Mouse (Mus musculus) gastrocnemius, adult 2 months (tissue): ENCODE data around the gene Thop1. TPM values are rescaled to one million over a fixed set of nuclear protein-coding genes. Genes with fewer than 3 reads are reported as not detected.
A peak's percentile ranks its signal among the peaks of the same experiment; 100 is the strongest.

Experiments
- DNase-seq: peaks from one replicate; pipeline ENCODE4 v3.0.0; 2022
- H3K27ac ChIP-seq: fragments of 200-600 bp; 2 replicates; pipeline ENCODE4 v1.8.1; 2022; ENCODE audit warnings: mild to moderate bottlenecking
- H3K4me3 ChIP-seq: fragments of 200-600 bp; 2 replicates; pipeline ENCODE4 v1.8.1; 2022; ENCODE audit warnings: mild to moderate bottlenecking, moderate library complexity
- CTCF ChIP-seq: fragments of 200-600 bp; IDR thresholded peaks from 2 replicates; pipeline ENCODE4 v1.8.1; 2022; ENCODE audit warnings: antibody characterized with exemption, mild to moderate bottlenecking, moderate library complexity
- intact Hi-C: fragments of 180-260 bp; cut with DNase I; formaldehyde crosslinking; loops from one replicate; pipeline ENCODE4 v1.15.1; 2025
- microRNA-seq: library from miRNA; unstranded; fragments of <30 nt; microRNA quantifications from one replicate; pipeline ENCODE4 v1.2.0, GENCODE M21; 2021
- total RNA-seq, 2 experiments: library from RNA; stranded (reverse); gene quantifications; 2 replicates each; pipeline ENCODE4 v1.2.3; 2021

Gene Thop1
- total RNA-seq, 2 experiments from 2014 or later: 25.1 to 25.9 TPM

- DNase-seq: peak; percentile 51
- TF ChIP-seq CTCF: no peak
- intact Hi-C loops: no loop called here
- Histone ChIP-seq H3K27ac (no peak overlapping the region), H3K4me3 (no peak overlapping the region)
These were observed 22.8 kb downstream of the Thop1 start for GRCm38 (mm10) chr10:81092465-81093250.

- no peak for TF ChIP-seq CTCF
- DNase-seq: no peak
- H3K27ac ChIP-seq: no peak overlapping the region
- H3K4me3 ChIP-seq: no peak overlapping the region
- intact Hi-C loops: no loop called here
These were observed 25.3 kb downstream of the Thop1 start for GRCm38 (mm10) chr10:81094931-81095678.

DNA sequence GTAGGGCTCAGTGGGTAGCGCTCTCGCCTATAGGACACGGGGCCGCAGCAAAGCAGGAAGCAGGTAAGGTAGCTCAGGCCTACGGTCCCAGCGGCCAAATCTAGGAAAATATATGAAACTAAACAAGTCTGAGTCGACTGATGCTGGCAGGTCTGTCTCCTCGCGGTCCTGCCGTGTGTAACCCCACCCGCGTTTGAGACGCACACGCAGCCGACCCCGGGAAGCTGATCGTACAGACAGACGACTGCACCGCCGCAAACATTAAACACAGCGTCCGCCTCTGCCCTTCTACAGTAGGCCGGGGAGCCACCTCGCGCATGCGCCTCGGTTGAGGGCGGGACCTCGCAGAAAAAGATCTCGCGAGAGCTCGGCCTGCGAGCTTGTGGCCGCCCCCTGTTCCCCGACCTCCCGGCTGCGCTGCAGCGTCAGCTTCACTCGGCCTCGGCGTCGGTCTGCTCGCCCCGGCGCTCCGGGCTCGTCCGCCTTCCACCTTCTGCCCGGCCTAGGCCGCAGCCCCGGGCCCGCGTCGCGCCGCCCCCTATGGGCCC lies 35.8 kb downstream of the Thop1 start, which contains the start of gene Map2k2:
Map2k2 (plus strand) TSS at position 351 of the 548 bp plus-strand sequence.
- DNase-seq: peak; percentile 99
- peak within 1 kb of the TSS; percentile 100 for H3K4me3 ChIP-seq
- H3K27ac ChIP-seq: peak within 1 kb of the TSS; percentile 98
- TF ChIP-seq CTCF: no peak
- intact Hi-C loops: no loop called here

- H3K27ac ChIP-seq: peak overlapping the region; percentile 98
- peak overlapping the region; percentile 100 for H3K4me3 ChIP-seq
- peak; percentile 90 for DNase-seq
- intact Hi-C loops: no loop called here
- peak; percentile 29; the same call in 1 of the 2 replicates for TF ChIP-seq CTCF
These were observed 36.4 kb downstream of the Thop1 start for GRCm38 (mm10) chr10:81106113-81106721.

DNA sequence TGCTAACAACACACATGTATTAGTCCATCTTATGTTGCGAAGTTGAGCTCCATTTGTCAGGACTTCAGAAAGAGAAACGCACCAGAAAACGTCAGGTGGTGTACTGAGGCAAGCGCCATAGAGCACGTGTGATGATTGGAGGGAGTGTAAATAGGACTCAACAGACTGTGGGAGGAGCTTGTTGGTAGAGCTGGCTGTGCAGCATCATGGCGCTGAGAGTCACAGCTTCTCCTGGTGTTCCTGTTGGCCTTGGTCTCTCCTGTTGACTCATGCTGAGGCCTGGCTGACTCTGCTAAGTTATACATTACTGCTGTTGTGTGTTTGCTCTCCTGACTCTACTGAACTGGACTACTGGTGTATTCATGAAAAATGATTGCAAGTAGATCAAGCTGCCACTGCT lies 43.1 kb downstream of the Thop1 start:
- Histone ChIP-seq H3K4me3 (no peak overlapping the region), H3K27ac (no peak overlapping the region)
- intact Hi-C loops: no loop called here
- no peak for TF ChIP-seq CTCF
- no peak for DNase-seq

DNA sequence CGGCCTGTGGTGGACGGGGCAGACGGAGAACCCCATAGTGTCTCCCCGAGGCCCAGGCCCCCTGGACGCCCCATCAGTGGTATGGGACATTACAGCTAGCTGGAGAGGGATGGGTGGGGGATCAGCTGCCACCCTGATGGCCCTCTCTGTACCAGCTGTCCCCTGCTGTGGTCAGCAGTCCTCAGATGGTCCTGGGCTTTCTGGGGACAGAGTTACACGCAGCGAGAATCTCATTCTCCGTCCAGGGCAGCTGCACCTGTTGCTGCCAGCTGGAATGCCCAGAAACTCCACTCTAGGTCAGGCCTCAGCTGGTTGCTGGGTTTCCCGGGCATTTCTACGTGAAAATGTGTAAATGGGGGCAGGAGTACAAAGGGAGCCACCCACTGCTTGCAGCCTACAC lies 49.8 kb downstream of the Thop1 start:
- peak; percentile 71 for DNase-seq
- TF ChIP-seq CTCF: no peak
- intact Hi-C loops: no loop called here
- H3K27ac ChIP-seq: peak overlapping the region; percentile 57
- no peak overlapping the region; the same call in 1 of the 2 replicates for H3K4me3 ChIP-seq

- intact Hi-C loops: no loop called here
- DNase-seq: peak; percentile 66
These were observed 50.8 kb downstream of the Thop1 start for GRCm38 (mm10) chr10:81120650-81121049.

GRCm38 (mm10) chr10:81122889-81123288 lies 53.1 kb downstream of the Thop1 start:
- Histone ChIP-seq H3K27ac (no peak overlapping the region), H3K4me3 (no peak overlapping the region)
- intact Hi-C loops: no loop called here
- no peak for DNase-seq
- TF ChIP-seq CTCF: no peak

More at GRCm38 (mm10) chr10:81120650-81121049, 50.8 kb downstream of the Thop1 start:
- no peak for TF ChIP-seq CTCF
- peak overlapping the region; percentile 57; the same call in 1 of the 2 replicates for H3K27ac ChIP-seq
- no peak overlapping the region for H3K4me3 ChIP-seq

DNA sequence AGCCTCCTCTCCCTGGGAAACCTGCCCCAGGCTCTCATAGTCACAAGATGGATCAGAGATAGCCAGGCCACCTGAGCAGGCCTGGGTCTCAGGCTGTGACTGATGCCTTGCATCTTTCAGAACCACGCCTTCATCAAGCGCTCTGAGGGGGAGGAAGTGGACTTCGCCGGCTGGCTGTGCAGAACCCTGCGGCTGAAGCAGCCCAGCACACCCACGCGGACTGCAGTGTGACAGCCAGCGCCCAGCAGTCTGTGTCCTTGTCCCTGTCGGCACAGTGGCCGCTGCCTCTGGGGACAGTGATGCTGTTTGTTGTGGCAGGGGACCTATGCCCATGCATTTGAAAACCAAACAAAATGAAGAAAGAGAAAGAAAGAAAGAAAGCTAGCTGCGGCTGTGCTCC lies 53.7 kb downstream of the Thop1 start:
- no peak for TF ChIP-seq CTCF
- DNase-seq: no peak
- H3K4me3 ChIP-seq: no peak overlapping the region
- no peak overlapping the region for H3K27ac ChIP-seq
- intact Hi-C loops: no loop called here

Small RNA genes within 50 kb of the gene (microRNA-seq; reads per million reads assigned to microRNA genes)
- not detected for gene Mir5615-1
- gene Mir5615-2: not detected

Other genes with a start within 250 kb of the Thop1 start
- gene Oaz1, start 243.4 kb upstream of the Thop1 start, total RNA-seq: 100 to 1,000 TPM; 579 to 691 TPM
- gene Lingo3, start 226.0 kb upstream of the Thop1 start, total RNA-seq: 10 to 100 TPM; 10.9 to 11.3 TPM
- gene Lsm7, start 214.8 kb upstream of the Thop1 start, total RNA-seq: 10 to 100 TPM; 13.5 to 20.0 TPM
- 10 to 100 TPM; 11.3 to 18.5 TPM for gene Sppl2b, start 214.8 kb upstream of the Thop1 start, total RNA-seq
- gene Tmprss9, start 198.2 kb upstream of the Thop1 start, total RNA-seq: under 1 TPM in 1 of 2 experiments, not detected in 1; 0.08 TPM
- 100 to 1,000 TPM; 110 to 139 TPM for gene Timm13, start 169.1 kb upstream of the Thop1 start, total RNA-seq
- 1 to 10 TPM; 1.9 to 3.0 TPM for gene Lmnb2, start 151.8 kb upstream of the Thop1 start, total RNA-seq
- 10 to 100 TPM; 23.6 to 28.4 TPM for gene Gadd45b, start 140.0 kb upstream of the Thop1 start, total RNA-seq
- 1 to 10 TPM in 1 of 2 experiments, under 1 TPM in 1; 0.66 to 1.0 TPM for gene Gng7, start 55.1 kb upstream of the Thop1 start, total RNA-seq
- under 1 TPM in 1 of 2 experiments, not detected in 1; 0.08 TPM for gene Diras1, start 44.4 kb upstream of the Thop1 start, total RNA-seq
- gene Slc39a3, start 32.6 kb upstream of the Thop1 start, total RNA-seq: 10 to 100 TPM; 11.6 to 16.0 TPM
- 100 to 1,000 TPM; 100 TPM for gene Sgta, start 9.9 kb upstream of the Thop1 start, total RNA-seq
- not detected for gene Creb3l3, start 28.8 kb downstream of the Thop1 start, total RNA-seq
- 100 to 1,000 TPM; 148 to 187 TPM for gene Map2k2, start 35.9 kb downstream of the Thop1 start, total RNA-seq
- gene Zbtb7a, start 65.2 kb downstream of the Thop1 start, total RNA-seq: 10 to 100 TPM; 23.3 to 25.9 TPM
- 10 to 100 TPM; 15.7 to 16.2 TPM for gene Pias4, start 97.9 kb downstream of the Thop1 start, total RNA-seq
- 1,000 to 10,000 TPM; 1,128 to 1,335 TPM for gene Eef2, start 106.6 kb downstream of the Thop1 start, total RNA-seq
- gene Dapk3, start 113.0 kb downstream of the Thop1 start, total RNA-seq: 10 to 100 TPM; 22.1 to 24.9 TPM
- gene 4930442H23Rik, start 113.8 kb downstream of the Thop1 start, total RNA-seq: not detected
- 10 to 100 TPM; 59.7 to 72.8 TPM for gene Nmrk2, start 132.0 kb downstream of the Thop1 start, total RNA-seq
- not detected for gene Atcay, start 160.8 kb downstream of the Thop1 start, total RNA-seq
- gene Zfr2, start 163.1 kb downstream of the Thop1 start, total RNA-seq: 1 to 10 TPM; 1.8 to 2.7 TPM
- gene Matk, start 182.9 kb downstream of the Thop1 start, total RNA-seq: under 1 TPM; 0.15 to 0.31 TPM
- 100 to 1,000 TPM; 103 to 112 TPM for gene Mrpl54, start 196.9 kb downstream of the Thop1 start, total RNA-seq
- 100 to 1,000 TPM; 110 to 119 TPM for gene Apba3, start 196.9 kb downstream of the Thop1 start, total RNA-seq
- gene Tjp3, start 221.5 kb downstream of the Thop1 start, total RNA-seq: not detected
- gene Pip5k1c, start 222.9 kb downstream of the Thop1 start, total RNA-seq: 10 to 100 TPM; 20.7 to 25.0 TPM